Mouse (Mus musculus): ENCODE results near the gene Lgals3bp.

The Lgals3bp gene

GRCm38 (mm10) chr11:118401760-118402280 lies at the start of gene Lgals3bp:
TSS of gene Lgals3bp (minus strand) at chr11:118402092.
- DNase-seq (ENCODE audit: low spot score) = peak; percentile 10

- DNase-seq (ENCODE audit: low spot score) = no peak
These were observed 49.3 kb upstream of the Lgals3bp start for GRCm38 (mm10) chr11:118451211-118451610.

- DNase-seq (ENCODE audit: low spot score) = no peak
These were observed 46.5 kb upstream of the Lgals3bp start for GRCm38 (mm10) chr11:118448385-118448784.

GRCm38 (mm10) chr11:118447346-118447745 lies 45.5 kb upstream of the Lgals3bp start:
- DNase-seq (ENCODE audit: low spot score) = no peak

- no peak for DNase-seq (ENCODE audit: low spot score)
These were observed 44.0 kb upstream of the Lgals3bp start for GRCm38 (mm10) chr11:118445843-118446242.

GRCm38 (mm10) chr11:118443201-118443970 lies 41.5 kb upstream of the Lgals3bp start:
- DNase-seq (ENCODE audit: low spot score) = no peak

- DNase-seq (ENCODE audit: low spot score) = no peak
These were observed 40.8 kb upstream of the Lgals3bp start for GRCm38 (mm10) chr11:118442691-118443090.

GRCm38 (mm10) chr11:118438665-118439414 lies 36.9 kb upstream of the Lgals3bp start:
- no peak for DNase-seq (ENCODE audit: low spot score)

GRCm38 (mm10) chr11:118436471-118436935 lies 34.6 kb upstream of the Lgals3bp start:
- DNase-seq (ENCODE audit: low spot score) = no peak

- DNase-seq (ENCODE audit: low spot score) = no peak
These were observed 32.2 kb upstream of the Lgals3bp start for GRCm38 (mm10) chr11:118434093-118434492.

GRCm38 (mm10) chr11:118433398-118433868 lies 31.5 kb upstream of the Lgals3bp start:
- DNase-seq (ENCODE audit: low spot score) = no peak

- DNase-seq (ENCODE audit: low spot score) = no peak
These were observed 29.4 kb upstream of the Lgals3bp start for GRCm38 (mm10) chr11:118431100-118431948.

GRCm38 (mm10) chr11:118430291-118430885 lies 28.5 kb upstream of the Lgals3bp start:
- no peak for DNase-seq (ENCODE audit: low spot score)

- DNase-seq (ENCODE audit: low spot score) = no peak
These were observed 27.2 kb upstream of the Lgals3bp start for GRCm38 (mm10) chr11:118428944-118429709.

- no peak for DNase-seq (ENCODE audit: low spot score)
These were observed 26.6 kb upstream of the Lgals3bp start for GRCm38 (mm10) chr11:118428460-118428868.

GRCm38 (mm10) chr11:118427986-118428385 lies 26.1 kb upstream of the Lgals3bp start, which contains the start of gene C1qtnf1:
TSS of gene C1qtnf1 (plus strand) at chr11:118428203.
- no peak for DNase-seq (ENCODE audit: low spot score)

- DNase-seq (ENCODE audit: low spot score) = no peak
These were observed 25.4 kb upstream of the Lgals3bp start for GRCm38 (mm10) chr11:118427266-118427779.

GRCm38 (mm10) chr11:118426765-118427164 lies 24.9 kb upstream of the Lgals3bp start:
- no peak for DNase-seq (ENCODE audit: low spot score)

- DNase-seq (ENCODE audit: low spot score) = no peak
These were observed 22.9 kb upstream of the Lgals3bp start for GRCm38 (mm10) chr11:118424621-118425335.

Data from urinary bladder, postnatal 10 days (tissue).